Mouse (Mus musculus): ENCODE data around the gene Sema6c. TPM values are rescaled to one million over a fixed set of nuclear protein-coding genes. Genes with fewer than 3 reads are reported as not detected.

The Sema6c gene
- polyA plus RNA-seq, 1 experiment from 2014 or later = 1.7 TPM

DNA sequence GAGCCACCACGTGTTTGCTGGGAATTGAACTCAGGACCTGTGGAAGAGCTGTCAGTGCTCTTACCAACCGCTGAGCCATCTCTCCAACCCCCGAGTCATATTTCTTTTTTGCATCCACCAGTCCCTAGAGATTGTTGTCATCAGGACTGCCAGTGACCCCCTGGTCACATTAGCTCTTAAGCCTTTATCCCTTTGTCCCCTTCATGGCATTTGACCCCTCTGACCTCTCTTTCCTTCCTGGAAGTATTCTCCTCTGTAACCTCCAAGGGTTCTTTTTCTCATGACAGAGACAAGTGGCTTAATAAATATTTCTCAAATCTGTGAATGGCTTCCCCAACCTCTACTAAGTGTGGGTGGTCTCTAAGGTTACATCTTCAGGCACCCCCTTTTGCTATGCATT is 12.3 kb upstream of the Sema6c start:
- Histone ChIP-seq H3K4me2 (replicated peaks; ENCODE audit: low read depth) (no peak overlapping the region), H3K36me3 (ENCODE audit: control insufficient read depth, insufficient read depth, low read length) (no peaks in the 10 kb centered on the region), H3K9me3 (ENCODE audit: control insufficient read depth, low read length) (no peaks in the 10 kb centered on the region), H3K9ac (ENCODE audit: low read length) (no peak overlapping the region), H3K27me3 (ENCODE audit: control insufficient read depth, insufficient read depth, low read length) (no peaks in the 10 kb centered on the region), H3K4me1 (replicated peaks; ENCODE audit: control insufficient read depth, insufficient read depth) (no peaks in the 10 kb centered on the region), H3K4me3 (ENCODE audit: low read depth, low read length) (no peak overlapping the region), H3K27ac (replicated peaks) (no peak overlapping the region)
- 56% methylated on average over 3 of the region's 3 CpGs for WGBS
- ATAC-seq (ENCODE audit: low FRiP score, low TSS enrichment) = no peak
- TF ChIP-seq CTCF (IDR thresholded peaks at IDR 0.05; ENCODE audit: low read depth) (no peak), EP300 (optimal IDR thresholded peaks at IDR 0.05) (no peak)
- DNase-seq (ENCODE audit: low spot score) = no peak

DNA sequence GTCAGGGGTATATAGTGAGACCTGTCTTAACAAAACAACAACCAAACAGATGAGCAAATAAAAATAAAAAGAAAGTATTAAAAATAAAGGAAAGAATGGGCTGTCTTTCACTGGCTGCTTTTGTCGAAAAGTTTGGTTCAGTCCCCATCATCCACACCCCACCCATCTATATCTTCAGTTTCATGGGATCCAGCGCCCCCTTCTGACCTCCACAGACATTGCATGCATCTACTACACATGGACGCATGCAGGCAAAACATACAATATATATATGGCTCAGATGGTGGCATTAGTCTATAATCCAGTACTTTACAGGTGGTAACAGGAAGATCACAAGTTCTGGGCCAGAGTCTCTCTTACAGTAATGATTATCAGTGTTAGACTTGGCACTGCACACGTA is 6.4 kb upstream of the Sema6c start:
- Histone ChIP-seq H3K36me3 (ENCODE audit: control insufficient read depth, insufficient read depth, low read length) (no peaks in the 10 kb centered on the region), H3K9ac (ENCODE audit: low read length) (no peak overlapping the region), H3K4me3 (ENCODE audit: low read depth, low read length) (no peak overlapping the region), H3K27me3 (ENCODE audit: control insufficient read depth, insufficient read depth, low read length) (no peaks in the 10 kb centered on the region), H3K4me2 (replicated peaks; ENCODE audit: low read depth) (no peak overlapping the region), H3K4me1 (replicated peaks; ENCODE audit: control insufficient read depth, insufficient read depth) (no peaks in the 10 kb centered on the region), H3K9me3 (ENCODE audit: control insufficient read depth, low read length) (no peaks in the 10 kb centered on the region), H3K27ac (replicated peaks) (no peak overlapping the region)
- 49% methylated on average over 4 of the region's 4 CpGs for WGBS
- no peak for DNase-seq (ENCODE audit: low spot score)
- TF ChIP-seq CTCF (IDR thresholded peaks at IDR 0.05; ENCODE audit: low read depth) (peak; percentile 72), EP300 (optimal IDR thresholded peaks at IDR 0.05) (no peak)
- ATAC-seq (ENCODE audit: low FRiP score, low TSS enrichment) = no peak; the same call in 1 of the 2 replicates

DNA sequence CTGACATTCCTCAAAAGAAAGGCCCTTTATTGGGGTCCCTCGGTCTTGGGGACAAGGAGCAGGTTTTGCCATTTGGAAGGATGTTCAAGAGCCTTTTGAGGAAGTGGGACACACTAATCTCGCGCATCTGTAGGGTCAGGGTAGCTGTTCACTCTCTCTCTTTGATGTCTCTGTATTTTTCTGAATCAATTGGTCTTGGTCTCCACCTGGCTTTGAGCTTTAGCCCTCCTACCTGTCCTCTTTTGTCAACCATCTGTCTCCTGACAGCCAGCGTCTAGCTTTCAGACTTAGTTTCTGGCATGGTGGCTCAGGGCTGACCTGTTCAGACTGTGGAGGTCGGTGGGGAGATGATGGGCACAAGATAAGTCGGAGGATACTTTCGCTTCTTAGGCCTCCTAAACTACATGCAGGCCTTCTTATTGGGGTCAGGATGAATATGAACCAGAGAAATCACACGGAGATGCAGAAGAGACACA is 708 bp upstream of the Sema6c start:
- Histone ChIP-seq H3K9me3 (ENCODE audit: control insufficient read depth, low read length) (no peaks in the 10 kb centered on the region), H3K9ac (ENCODE audit: low read length) (peak overlapping the region; percentile 41), H3K27me3 (ENCODE audit: control insufficient read depth, insufficient read depth, low read length) (no peaks in the 10 kb centered on the region), H3K36me3 (ENCODE audit: control insufficient read depth, insufficient read depth, low read length) (no peaks in the 10 kb centered on the region), H3K4me3 (ENCODE audit: low read depth, low read length) (peak overlapping the region; percentile 76), H3K4me2 (replicated peaks; ENCODE audit: low read depth) (peak overlapping the region; percentile 92), H3K27ac (replicated peaks) (peak overlapping the region; percentile 49; the same call in 1 of the 2 replicates), H3K4me1 (replicated peaks; ENCODE audit: control insufficient read depth, insufficient read depth) (peaks cover 9% of the 10 kb centered on the region)
- 27% methylated on average over 8 of the region's 8 CpGs for WGBS
- ATAC-seq (ENCODE audit: low FRiP score, low TSS enrichment) (no peak), DNase-seq (ENCODE audit: low spot score) (no peak)
- no peak for TF ChIP-seq CTCF (IDR thresholded peaks at IDR 0.05; ENCODE audit: low read depth)
- no peak for TF ChIP-seq EP300 (optimal IDR thresholded peaks at IDR 0.05)

DNA sequence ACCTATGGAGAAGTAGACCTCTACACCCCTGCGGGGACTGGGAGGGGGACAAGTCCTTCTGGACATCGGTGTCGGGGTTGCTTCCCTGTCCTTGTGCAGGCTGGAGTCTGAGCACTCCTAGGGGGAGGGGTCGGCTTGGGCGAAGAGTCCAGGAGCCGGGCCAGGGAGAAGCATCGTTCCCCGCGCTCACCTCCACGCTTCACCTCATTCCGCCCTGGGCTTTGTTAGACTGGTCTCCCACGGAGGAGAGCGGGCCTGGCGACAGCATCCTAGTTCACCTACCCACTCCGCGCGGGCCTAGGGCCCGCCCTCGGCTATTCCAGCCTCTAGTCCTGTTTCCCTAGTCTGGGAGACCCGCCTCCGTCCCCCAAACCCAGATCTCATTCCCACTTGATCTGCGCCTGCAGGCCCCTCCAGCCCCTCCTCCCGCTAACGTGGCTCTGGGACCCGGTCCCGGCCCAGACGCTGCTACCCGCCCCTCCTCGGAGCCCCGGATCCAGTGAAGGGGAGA is 839 bp downstream of the Sema6c start:
- no peak for TF ChIP-seq CTCF (IDR thresholded peaks at IDR 0.05; ENCODE audit: low read depth)
- TF ChIP-seq EP300 (optimal IDR thresholded peaks at IDR 0.05) = no peak
- H3K27ac ChIP-seq (replicated peaks) = no peak overlapping the region
- H3K4me2 ChIP-seq (replicated peaks; ENCODE audit: low read depth) = peak overlapping the region; percentile 92
- DNase-seq (ENCODE audit: low spot score) (no peak), ATAC-seq (ENCODE audit: low FRiP score, low TSS enrichment) (peak; percentile 13; the same call in 1 of the 2 replicates)
- no peaks in the 10 kb centered on the region for H3K27me3 ChIP-seq (ENCODE audit: control insufficient read depth, insufficient read depth, low read length)
- WGBS = 4% methylated on average over 27 of the region's 30 CpGs
- no peaks in the 10 kb centered on the region for H3K9me3 ChIP-seq (ENCODE audit: control insufficient read depth, low read length)
- H3K9ac ChIP-seq (ENCODE audit: low read length) = peak overlapping the region; percentile 71
- peak overlapping the region; percentile 76 for H3K4me3 ChIP-seq (ENCODE audit: low read depth, low read length)
- H3K4me1 ChIP-seq (replicated peaks; ENCODE audit: control insufficient read depth, insufficient read depth) = peaks cover 9% of the 10 kb centered on the region
- no peaks in the 10 kb centered on the region for H3K36me3 ChIP-seq (ENCODE audit: control insufficient read depth, insufficient read depth, low read length)

DNA sequence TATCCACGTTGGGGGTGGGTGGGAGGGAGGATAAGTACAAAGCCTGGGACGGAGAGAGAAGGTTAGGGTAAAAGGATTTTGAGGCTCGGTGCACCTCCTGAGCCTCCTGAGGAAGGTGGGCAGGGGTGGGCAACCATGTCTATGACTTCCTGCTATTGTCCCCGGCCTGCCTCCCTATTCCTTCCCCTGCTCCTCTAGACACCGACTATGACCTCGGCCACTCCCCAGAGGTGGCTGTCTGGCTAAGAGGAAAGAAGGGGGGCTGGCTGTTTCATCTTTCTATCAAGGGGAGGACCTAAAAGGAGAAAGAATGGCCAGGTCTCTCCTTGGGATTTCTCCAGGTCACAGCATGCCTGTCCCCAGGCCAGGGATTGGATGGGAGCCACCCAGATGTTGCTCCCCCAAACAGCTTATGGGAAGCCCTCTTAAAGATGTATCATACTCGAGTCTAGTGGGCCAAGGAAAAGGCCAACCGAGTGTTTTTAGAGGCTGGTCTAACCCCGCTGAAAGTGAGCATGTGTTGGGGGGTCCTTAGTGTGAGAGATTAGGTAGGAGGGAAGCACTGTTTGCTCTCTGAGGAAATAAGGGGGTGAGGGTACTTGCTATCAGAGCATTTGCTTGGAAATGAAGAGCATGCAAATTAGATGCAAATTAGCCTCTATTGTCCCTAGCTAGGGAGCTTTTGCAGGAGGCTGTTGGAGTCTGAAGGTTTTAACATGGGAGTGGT is 1.5 kb downstream of the Sema6c start:
- Histone ChIP-seq H3K4me2 (replicated peaks; ENCODE audit: low read depth) (peak overlapping the region; percentile 92), H3K4me1 (replicated peaks; ENCODE audit: control insufficient read depth, insufficient read depth) (peaks cover 9% of the 10 kb centered on the region), H3K36me3 (ENCODE audit: control insufficient read depth, insufficient read depth, low read length) (no peaks in the 10 kb centered on the region), H3K27me3 (ENCODE audit: control insufficient read depth, insufficient read depth, low read length) (no peaks in the 10 kb centered on the region), H3K27ac (replicated peaks) (no peak overlapping the region), H3K9ac (ENCODE audit: low read length) (peak overlapping the region; percentile 71), H3K4me3 (ENCODE audit: low read depth, low read length) (peak overlapping the region; percentile 76), H3K9me3 (ENCODE audit: control insufficient read depth, low read length) (no peaks in the 10 kb centered on the region)
- no peak for TF ChIP-seq EP300 (optimal IDR thresholded peaks at IDR 0.05)
- TF ChIP-seq CTCF (IDR thresholded peaks at IDR 0.05; ENCODE audit: low read depth) = no peak
- ATAC-seq (ENCODE audit: low FRiP score, low TSS enrichment) (no peak), DNase-seq (ENCODE audit: low spot score) (no peak)
- 17% methylated on average over 9 of the region's 9 CpGs for WGBS

DNA sequence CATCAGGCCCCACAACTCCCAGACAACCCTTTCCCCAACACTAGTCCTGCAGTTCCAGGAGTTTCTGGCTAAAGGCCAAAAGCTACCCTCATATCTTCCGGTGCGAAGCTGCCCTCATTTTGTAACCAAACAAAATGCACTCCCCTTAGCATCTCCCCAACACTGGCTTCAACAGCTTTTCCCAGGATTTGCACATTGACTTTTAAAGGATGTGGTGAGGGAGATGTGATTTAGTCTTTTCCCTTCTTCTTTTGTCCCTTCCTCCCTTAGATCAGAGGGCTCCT is 2.0 kb downstream of the Sema6c start:
- no peak for ATAC-seq (ENCODE audit: low FRiP score, low TSS enrichment)
- Histone ChIP-seq H3K9me3 (ENCODE audit: control insufficient read depth, low read length) (no peaks in the 10 kb centered on the region), H3K4me3 (ENCODE audit: low read depth, low read length) (no peak overlapping the region), H3K36me3 (ENCODE audit: control insufficient read depth, insufficient read depth, low read length) (peaks cover 2% of the 10 kb centered on the region; the same call in 1 of the 2 replicates), H3K27me3 (ENCODE audit: control insufficient read depth, insufficient read depth, low read length) (no peaks in the 10 kb centered on the region), H3K27ac (replicated peaks) (no peak overlapping the region), H3K4me2 (replicated peaks; ENCODE audit: low read depth) (peak overlapping the region; percentile 92), H3K9ac (ENCODE audit: low read length) (no peak overlapping the region), H3K4me1 (replicated peaks; ENCODE audit: control insufficient read depth, insufficient read depth) (peaks cover 9% of the 10 kb centered on the region)
- no peak for DNase-seq (ENCODE audit: low spot score)
- TF ChIP-seq EP300 (optimal IDR thresholded peaks at IDR 0.05) (no peak), CTCF (IDR thresholded peaks at IDR 0.05; ENCODE audit: low read depth) (no peak)
- 26% methylated on average over 2 of the region's 2 CpGs for WGBS

All from stomach, postnatal 0 days (tissue).